Mouse (Mus musculus): ENCODE results near the gene Phf12. TPM values are rescaled to one million over a fixed set of nuclear protein-coding genes. Genes with fewer than 3 reads are reported as not detected.

Phf12 gene
- total RNA-seq, 2 experiments from 2014 or later, result 80.7 to 81.8 TPM

DNA sequence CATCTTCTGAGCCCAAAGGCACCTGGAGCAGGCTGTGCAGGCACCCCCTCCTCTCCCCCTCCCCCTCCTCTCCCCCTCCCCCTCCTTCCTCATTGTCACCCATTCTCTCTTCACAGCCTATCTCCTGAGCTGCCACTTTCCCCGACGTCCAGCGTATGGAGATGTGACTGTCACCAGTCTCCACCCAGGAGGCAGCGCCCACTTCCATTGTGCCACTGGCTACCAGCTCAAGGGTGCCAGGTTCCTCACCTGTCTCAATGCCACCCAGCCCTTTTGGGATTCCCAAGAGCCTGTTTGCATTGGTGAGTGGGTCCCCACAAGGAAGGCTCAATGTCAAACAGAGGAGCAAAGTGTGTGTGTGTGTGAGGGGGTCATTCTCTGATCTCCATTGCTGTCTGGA is 13.8 kb upstream of the Phf12 start:
- no peak for DNase-seq (ENCODE audit: low spot score in 2 of 2)

GRCm38 (mm10) chr11:77970718-77971117 is 11.8 kb upstream of the Phf12 start:
- DNase-seq (ENCODE audit: low spot score in 2 of 2), result no peak

DNA sequence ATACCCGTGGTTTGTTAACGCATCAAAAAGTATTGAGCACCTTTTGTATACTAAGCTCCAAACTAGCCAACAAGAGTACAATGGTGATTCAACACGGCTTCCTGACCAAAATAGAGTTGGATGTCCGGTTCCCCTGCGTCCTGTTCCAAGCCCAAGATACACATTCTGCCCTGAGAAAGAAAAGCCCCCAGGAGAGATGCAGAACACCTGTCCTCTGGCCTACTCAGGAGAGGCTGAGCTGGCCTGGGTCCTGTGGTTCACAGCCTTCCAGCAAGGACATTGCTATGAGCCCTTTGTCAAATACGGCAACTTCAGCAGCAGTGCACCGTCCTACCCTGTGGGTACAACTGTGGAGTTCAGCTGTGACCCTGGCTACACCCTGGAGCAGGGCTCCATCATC is 9.0 kb upstream of the Phf12 start:
- DNase-seq (ENCODE audit: low spot score in 2 of 2), result no peak

GRCm38 (mm10) chr11:77974325-77974724 is 8.2 kb upstream of the Phf12 start:
- DNase-seq (ENCODE audit: low spot score in 2 of 2), result no peak

GRCm38 (mm10) chr11:77975873-77976272 is 6.7 kb upstream of the Phf12 start:
- DNase-seq (ENCODE audit: low spot score in 2 of 2), result no peak

DNA sequence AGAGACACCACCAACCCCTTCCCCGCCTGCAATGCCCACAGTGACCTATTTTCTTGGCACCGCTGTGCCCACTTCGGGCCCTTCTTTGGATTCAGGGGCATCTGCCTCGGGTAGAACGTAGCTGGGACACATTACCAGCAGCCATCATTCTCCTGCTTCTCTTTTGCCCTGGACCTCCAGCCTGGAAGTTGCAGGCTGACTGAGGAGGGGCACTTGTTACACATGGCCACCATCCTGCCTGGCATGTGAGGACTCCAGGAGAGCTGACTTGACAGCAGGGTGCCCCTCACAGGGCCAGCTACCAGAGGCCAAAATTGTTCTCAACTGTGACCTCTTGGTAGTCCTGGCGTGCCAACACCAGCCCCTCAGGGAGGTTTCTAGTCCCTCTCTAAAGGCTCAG is 4.4 kb upstream of the Phf12 start:
- no peak for DNase-seq (ENCODE audit: low spot score in 2 of 2)

DNA sequence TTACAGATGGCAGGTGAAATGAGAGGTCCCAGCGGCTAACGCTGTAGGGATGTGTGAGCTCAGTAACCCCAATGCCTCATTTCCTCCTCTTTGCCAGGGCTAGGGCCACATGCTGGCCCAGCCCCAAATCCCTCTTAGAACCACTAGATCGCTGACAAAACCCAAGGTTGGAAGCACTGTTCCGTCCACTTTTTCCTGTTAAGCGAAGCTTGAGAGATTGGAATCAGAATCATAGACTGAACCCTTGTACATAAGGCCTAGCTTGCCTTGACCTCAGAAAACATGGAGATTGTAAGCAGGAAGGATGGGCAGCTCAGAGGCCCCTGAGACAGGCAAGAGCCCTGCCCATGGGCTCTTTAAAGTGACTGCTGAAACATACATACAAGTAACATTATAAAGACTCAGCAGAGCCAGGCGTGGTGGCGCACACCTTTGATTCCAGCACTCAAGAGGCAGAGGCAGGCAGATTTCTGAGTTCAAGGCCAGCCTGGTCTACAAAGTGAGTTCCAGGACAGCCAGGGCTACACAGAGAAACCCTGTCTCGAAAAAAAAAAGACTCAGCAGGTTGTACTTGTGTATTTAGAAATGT is 3.2 kb upstream of the Phf12 start:
- no peak for DNase-seq (ENCODE audit: low spot score in 2 of 2)

DNA sequence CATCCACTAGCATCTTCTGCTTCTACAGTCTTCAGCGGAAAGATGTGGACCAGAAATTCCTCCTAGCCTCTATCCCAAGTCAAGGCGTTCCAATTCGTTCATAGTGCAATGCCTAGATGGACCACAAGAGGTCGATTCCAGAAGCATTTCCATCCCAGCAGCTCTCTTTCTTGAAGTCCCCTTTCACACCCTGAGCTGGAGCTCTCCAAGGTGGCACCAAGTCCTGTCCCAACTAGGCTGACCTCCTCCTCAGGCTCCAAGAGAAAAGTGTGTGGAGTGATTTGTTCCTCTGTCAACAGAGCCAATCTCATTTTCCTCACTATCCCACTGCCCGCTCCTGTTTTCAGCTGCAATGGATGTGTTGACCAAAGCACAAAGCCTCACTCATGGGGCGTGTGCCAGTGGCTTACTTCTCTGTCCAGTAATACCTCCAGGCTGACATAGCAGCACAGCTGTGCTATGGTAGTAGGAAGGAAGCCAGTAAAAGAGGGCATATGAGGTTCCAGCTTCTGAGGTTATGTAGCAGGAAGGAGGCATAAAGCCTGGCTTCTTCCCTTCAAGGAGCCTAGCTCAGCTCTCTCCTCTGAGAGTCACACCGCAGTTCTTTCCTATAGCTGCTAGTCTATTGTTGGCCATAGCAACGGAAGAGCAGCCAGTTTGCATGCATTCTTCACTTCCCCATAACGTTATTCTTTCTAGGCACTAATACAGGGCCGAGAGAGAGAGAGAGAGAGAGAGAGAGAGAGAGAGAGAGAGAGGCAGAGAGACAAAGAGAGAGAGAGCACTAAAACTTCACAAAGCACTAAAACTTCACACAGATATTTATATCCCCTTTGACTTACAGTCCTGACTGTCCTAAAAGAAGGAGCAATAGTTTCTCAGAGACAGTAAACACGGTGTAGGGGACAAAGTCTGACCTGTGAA is 2.0 kb upstream of the Phf12 start:
- DNase-seq (ENCODE audit: low spot score in 2 of 2), result no peak

DNA sequence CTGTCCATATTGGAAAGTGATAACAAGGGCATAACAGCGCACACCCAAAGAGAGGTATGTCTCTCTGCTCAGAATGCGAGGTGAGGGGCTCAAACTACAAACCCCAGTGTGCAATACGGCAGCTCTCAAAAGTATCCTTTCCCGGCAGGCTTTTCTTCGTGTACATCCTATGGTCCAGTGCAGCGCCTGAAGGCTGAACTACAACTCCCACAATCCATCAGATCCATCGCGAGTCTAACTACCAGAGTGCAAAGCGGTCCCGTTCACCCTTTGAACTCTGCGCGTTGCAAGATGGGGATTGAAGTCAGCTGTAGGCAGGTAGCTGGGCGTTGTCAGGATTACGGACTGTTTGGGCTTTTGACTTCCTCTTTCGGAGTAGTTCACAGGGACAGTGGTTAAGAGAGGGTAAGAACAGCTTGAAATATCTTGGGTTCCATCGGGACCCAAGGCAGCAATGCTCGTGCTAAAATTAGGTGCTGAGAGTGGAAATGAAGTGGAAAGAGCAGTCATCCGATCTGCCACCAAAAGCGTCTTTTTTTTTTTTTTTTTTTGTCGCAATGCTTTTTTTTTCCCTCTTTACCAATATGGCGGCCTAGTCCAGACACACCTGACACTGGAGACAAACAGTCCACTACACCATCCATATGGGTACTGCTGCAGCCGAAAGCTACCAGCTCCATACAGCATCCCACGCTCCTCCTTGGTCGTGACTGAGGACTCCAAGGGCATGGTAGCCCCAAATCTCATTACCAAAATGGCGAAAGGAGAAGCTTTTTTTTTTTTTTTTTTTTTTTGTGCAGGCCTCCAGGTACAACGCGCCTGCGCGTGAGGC is 729 bp upstream of the Phf12 start:
- DNase-seq (ENCODE audit: low spot score in 2 of 2), result peak; percentile 46 to 81

DNA sequence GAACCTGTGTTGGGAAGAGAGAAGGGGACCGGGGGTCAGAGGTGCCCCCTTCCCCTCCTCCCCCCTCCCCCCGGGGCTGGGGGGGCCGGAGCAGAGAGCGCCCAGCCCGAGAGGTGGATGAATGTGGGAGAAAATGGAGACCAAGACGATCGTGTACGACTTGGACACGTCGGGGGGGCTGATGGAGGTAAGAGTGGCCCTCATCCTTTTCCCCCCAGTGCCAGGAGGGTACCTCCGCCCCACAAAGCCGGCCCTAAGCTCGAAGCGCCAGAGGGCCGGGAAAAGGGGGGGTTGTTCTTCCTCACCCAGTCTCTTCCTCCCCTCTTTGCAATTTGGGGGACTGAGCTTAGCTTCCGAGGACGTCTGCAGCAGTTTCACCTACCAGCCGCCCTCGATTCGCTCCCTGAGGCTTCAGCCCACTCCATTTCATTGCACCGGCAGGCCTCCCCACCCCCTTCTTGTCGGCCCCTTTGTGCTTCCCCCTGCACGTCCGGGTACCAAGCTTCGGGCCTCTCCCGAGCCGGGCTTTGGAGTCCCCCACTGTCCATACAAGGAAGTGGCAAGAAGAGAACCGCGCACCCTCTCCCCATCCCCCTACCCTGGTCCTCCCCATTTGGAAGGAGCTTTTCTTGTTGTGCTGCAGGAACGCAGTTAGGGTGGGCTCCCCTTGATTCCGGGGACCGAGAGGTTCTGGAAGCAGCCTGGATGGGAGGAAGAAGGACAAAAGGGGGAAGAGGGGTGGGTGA is 810 bp downstream of the Phf12 start:
- DNase-seq (ENCODE audit: low spot score in 2 of 2), result peak in 1 of 2 experiments; percentile 43

DNA sequence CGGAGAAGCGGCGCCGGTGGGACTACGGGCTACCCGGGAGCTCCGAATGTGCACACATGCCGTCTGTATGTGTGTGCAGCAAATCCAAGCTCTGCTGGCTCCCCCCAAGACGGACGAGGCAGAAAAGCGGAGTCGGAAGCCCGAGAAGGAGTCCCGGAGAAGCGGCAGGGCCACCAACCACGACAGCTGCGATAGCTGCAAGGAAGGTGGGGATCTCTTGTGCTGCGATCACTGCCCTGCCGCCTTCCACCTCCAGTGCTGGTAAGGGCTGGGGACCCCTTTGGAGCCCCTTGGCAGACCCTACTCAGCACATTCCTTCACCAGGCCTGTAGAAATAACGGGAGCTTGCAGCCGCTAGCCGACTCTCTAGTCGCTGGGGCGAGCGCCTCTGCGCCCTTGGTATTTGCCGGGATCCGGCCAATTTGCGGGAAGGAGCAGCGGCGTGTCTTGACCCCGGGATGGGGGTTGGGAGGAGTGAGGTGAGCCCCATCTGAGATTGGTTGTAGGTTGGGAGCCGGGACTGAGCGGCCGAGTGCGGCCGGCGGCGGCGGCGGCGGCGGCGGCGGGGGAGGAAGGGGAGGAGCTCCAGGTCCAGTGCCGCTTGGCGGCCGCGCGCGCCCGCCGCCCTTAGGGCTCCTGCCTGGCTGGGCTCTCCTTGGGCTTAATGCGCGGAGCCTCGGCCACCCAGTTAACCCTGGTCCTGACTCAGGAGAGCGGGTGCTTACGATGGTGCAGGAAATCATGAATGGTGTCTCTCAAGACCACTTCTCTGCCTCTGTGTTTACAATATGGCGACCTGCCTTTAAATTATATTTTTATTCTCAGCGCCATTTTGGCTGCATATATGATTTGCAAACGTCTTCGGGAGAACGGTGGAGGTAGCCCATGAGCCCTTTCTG is 1.6 kb downstream of the Phf12 start:
- peak; percentile 54 to 56 for DNase-seq (ENCODE audit: low spot score in 2 of 2)

- DNase-seq (ENCODE audit: low spot score in 2 of 2), result peak in 1 of 2 experiments; percentile 47
These were observed 2.3 kb downstream of the Phf12 start for GRCm38 (mm10) chr11:77984836-77985231.

GRCm38 (mm10) chr11:77985541-77986065 is 3.0 kb downstream of the Phf12 start:
- DNase-seq (ENCODE audit: low spot score in 2 of 2), result no peak

DNA sequence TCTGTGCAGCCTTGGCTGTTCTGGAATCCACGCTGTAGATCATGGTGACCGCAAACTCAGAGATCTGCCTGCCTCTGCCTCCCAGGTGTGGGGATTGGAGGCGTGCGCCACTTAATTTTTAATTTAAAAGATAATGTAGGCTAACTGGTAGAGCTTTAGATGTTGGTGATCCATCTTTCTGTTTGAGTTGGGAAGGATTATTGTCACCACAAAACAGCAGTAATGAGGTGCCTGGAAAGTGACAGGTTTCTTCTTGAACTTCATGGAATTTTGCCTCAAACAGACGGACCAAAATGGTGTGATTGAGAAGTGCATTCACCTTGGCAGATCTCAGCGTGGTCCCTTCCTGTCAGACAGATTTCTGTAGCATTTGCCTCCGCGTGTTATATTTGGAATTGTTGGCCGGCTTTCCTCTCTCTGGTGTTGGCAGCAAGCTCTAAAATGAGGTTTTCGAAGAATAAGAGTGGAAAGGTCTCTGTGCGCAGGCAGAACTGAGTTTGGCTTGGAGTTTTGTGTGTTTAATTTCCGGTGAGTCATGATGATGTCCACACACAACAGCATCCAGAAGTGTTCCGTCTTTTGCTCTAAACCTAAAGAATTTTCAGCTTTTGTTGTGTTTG is 6.6 kb downstream of the Phf12 start:
- no peak for DNase-seq (ENCODE audit: low spot score in 2 of 2)

DNA sequence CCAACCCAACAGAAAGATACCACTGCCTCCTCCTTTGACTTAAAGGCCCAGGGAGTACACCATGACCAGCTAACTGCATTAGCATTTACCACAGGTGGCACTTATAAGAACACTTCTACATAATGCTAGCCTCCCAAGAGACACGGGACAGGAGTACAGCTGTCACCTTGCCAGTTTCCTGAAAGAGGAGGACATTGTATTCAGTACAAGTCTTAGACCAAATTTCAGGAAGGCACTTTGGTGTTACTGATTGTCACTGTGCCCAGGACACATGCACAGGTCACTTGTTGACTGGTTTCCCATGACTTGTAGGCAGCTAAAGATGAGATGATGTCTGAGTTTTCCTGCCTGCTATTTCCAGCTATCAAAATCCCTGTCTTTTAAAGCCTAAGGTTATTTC is 13.0 kb downstream of the Phf12 start:
- no peak for DNase-seq (ENCODE audit: low spot score in 2 of 2)

DNA sequence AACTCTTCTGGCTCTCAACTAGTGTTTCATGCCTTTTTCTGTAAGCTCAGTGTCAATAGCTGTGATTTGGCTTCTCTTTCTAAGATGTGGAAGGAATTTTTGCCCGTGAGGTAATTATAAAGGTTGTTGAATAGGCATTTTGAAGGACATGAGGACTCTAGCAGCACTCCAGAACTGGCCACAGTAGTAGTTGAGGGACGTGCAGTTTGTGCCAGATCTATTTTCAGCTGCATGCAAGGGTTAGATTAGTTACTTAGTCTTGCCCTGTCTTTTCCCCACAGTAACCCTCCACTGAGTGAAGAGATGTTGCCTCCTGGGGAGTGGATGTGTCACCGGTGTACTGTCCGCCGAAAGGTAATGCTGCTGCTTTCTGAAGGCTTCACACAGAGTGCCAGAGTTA is 23.9 kb downstream of the Phf12 start:
- DNase-seq (ENCODE audit: low spot score in 2 of 2), result no peak

DNA sequence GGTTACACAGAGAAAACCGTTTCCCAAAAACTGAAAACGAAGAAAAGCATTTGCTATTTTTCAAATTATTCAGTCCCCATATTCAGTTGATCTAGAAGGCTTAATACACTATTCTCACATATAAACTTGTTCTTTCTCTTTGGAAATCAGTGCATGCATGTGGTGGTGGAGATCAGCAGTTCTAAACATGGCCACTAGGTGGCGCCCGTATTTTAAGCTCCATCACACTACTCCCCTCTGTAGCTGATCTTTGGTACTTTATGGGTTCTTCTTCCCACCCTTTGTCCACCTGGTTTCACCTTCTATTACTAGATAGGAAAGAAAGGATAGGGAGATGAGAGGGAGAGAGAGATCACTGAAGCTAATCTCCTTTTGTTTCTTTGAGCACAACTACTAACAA is 37.1 kb downstream of the Phf12 start:
- peak; percentile 45 to 46 for DNase-seq (ENCODE audit: low spot score in 2 of 2)

DNA sequence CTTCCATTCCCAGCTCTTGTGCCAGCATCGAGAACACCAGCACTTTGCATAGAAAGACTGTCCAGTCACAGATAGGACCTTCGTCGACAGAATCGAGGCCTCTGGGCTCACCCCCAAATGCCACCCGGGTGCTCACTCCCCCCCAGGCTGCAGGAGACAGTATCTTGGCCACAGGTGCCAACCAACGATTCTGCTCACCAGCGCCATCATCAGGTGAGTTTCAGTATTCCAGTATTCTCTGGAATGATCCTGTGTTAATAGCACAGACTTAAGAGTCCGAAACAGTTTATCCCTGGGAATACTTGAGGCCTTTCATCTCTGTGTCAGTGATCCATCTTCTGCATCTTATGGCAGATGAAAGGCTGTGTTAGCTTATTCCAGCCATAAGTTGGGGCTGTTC is 41.1 kb downstream of the Phf12 start:
- DNase-seq (ENCODE audit: low spot score in 2 of 2), result peak in 1 of 2 experiments; percentile 28

GRCm38 (mm10) chr11:78029240-78029639 is 46.7 kb downstream of the Phf12 start:
- DNase-seq (ENCODE audit: low spot score in 2 of 2), result no peak
